Mouse (Mus musculus): Measurements from ENCODE around the gene Lrp8. TPM values are rescaled to one million over a fixed set of nuclear protein-coding genes. Genes with fewer than 3 reads are reported as not detected.

The Lrp8 gene
- polyA plus RNA-seq, 1 experiment from 2014 or later, result 1.2 TPM

DNA sequence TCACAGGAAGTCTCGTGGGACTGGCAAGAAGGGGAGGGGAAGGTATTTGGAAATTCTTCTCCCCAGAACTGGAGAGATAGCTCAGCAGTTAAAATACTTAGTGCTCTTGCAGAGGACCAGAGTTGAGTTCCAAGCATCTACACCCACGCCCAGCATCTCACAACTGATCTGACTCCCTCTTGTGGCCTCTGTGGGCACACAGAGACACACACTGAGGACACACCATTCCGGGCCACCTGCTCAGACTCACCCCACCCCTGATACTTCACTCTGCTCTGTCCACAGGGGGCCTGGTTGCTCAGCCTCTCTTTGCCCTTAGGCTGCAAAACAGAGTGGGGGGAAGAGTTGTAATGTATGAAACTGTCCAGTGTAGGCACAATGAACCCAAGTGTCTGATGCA is 3.4 kb downstream of the Lrp8 start:
- Histone ChIP-seq H3K27ac (ENCODE audit: low read length) (no peak overlapping the region), H3K36me3 (ENCODE audit: insufficient read depth, low read length) (no peaks in the 10 kb centered on the region), H3K9ac (replicated peaks; ENCODE audit: low read length) (no peak overlapping the region), H3K27me3 (ENCODE audit: insufficient read depth, low read length) (peaks cover 17% of the 10 kb centered on the region; the same call in 1 of the 2 replicates), H3K9me3 (ENCODE audit: low read length) (no peaks in the 10 kb centered on the region), H3K4me1 (ENCODE audit: insufficient read depth, low read length) (peaks cover 27% of the 10 kb centered on the region), H3K4me2 (replicated peaks; ENCODE audit: low read depth, low read length) (no peak overlapping the region), H3K4me3 (ENCODE audit: low read length) (no peak overlapping the region)
- WGBS, result 84% methylated on average over 3 of the region's 3 CpGs
- no peak for ATAC-seq (ENCODE audit: low FRiP score, low TSS enrichment)

DNA sequence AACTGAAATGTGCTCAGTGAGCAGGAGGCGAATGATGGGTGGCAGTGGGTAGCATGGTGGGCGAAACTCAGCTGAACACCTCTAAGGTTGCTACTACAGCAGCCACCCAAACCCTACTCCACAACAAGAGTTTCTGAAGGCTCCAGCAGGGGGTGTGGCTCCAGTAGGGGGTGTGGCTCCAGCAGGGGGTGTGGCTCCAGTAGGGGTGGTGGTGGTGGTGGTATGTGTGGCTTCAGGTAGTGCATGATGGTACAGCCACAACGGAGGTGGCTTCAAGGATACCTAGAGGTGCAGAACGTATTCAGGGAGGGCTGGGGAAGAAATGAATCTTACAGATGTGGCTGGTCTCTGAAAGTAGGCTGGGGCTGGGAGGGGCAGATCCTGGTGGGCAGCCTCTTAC is 5.7 kb downstream of the Lrp8 start:
- Histone ChIP-seq H3K4me3 (ENCODE audit: low read length) (no peak overlapping the region), H3K27me3 (ENCODE audit: insufficient read depth, low read length) (peaks cover 11% of the 10 kb centered on the region; the same call in 1 of the 2 replicates), H3K36me3 (ENCODE audit: insufficient read depth, low read length) (no peaks in the 10 kb centered on the region), H3K4me1 (ENCODE audit: insufficient read depth, low read length) (peaks cover 18% of the 10 kb centered on the region), H3K9ac (replicated peaks; ENCODE audit: low read length) (no peak overlapping the region), H3K27ac (ENCODE audit: low read length) (no peak overlapping the region), H3K9me3 (ENCODE audit: low read length) (no peaks in the 10 kb centered on the region), H3K4me2 (replicated peaks; ENCODE audit: low read depth, low read length) (no peak overlapping the region)
- ATAC-seq (ENCODE audit: low FRiP score, low TSS enrichment), result no peak
- 71% methylated on average over 4 of the region's 4 CpGs for WGBS

DNA sequence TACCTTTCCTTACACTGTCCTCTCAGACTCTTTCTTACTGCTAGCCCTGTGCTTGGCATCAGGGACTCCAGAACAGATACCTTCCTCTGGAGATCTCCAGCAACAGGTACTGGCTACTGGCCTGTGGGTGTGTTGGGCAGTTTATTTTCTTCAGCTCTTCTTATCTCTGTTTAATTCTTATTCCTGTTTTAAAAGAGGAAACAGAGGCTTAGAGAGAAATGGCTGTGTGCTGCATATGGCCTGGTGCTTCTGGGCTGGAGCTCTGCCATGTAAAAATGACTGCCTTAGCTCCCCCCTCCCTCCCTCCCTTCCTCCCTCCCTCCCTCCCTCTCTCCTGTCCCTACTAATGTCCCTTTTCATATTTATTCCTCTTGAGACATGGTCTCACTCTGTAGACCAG is 6.6 kb downstream of the Lrp8 start:
- no peak for ATAC-seq (ENCODE audit: low FRiP score, low TSS enrichment)
- Histone ChIP-seq H3K4me3 (ENCODE audit: low read length) (no peak overlapping the region), H3K4me2 (replicated peaks; ENCODE audit: low read depth, low read length) (no peak overlapping the region), H3K9ac (replicated peaks; ENCODE audit: low read length) (no peak overlapping the region), H3K4me1 (ENCODE audit: insufficient read depth, low read length) (peaks cover 9% of the 10 kb centered on the region), H3K27ac (ENCODE audit: low read length) (no peak overlapping the region), H3K27me3 (ENCODE audit: insufficient read depth, low read length) (peaks cover 8% of the 10 kb centered on the region; the same call in 1 of the 2 replicates), H3K9me3 (ENCODE audit: low read length) (no peaks in the 10 kb centered on the region), H3K36me3 (ENCODE audit: insufficient read depth, low read length) (no peaks in the 10 kb centered on the region)

DNA sequence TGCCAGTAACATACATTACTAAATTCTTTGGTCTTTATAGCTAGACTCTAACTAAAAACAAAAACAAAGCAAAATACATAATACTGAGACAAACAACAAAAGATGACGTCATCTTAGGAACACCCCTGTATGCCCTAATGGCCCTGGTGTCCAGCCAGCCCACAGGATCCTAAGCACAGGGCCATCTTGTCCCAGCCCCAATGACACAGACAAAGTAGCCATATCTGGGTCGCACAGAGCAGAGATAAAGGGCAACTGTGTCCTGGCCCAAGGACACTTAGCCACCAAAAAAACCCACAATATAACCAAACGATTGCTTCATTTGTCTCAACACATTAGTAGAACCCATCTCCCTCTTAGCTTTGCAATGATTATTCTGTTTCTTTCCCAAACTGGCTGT is 8.9 kb downstream of the Lrp8 start:
- no peak overlapping the region for H3K4me2 ChIP-seq (replicated peaks; ENCODE audit: low read depth, low read length)
- H3K9me3 ChIP-seq (ENCODE audit: low read length), result no peaks in the 10 kb centered on the region
- H3K4me3 ChIP-seq (ENCODE audit: low read length), result no peak overlapping the region
- no peak for ATAC-seq (ENCODE audit: low FRiP score, low TSS enrichment)
- 80% methylated on average over 3 of the region's 3 CpGs for WGBS
- H3K4me1 ChIP-seq (ENCODE audit: insufficient read depth, low read length), result 0 out of 2 replicates have a peak, but pooled peaks cover 2% of the 10 kb centered on the region
- H3K36me3 ChIP-seq (ENCODE audit: insufficient read depth, low read length), result no peaks in the 10 kb centered on the region
- H3K27ac ChIP-seq (ENCODE audit: low read length), result no peak overlapping the region
- H3K27me3 ChIP-seq (ENCODE audit: insufficient read depth, low read length), result no peaks in the 10 kb centered on the region
- H3K9ac ChIP-seq (replicated peaks; ENCODE audit: low read length), result no peak overlapping the region

DNA sequence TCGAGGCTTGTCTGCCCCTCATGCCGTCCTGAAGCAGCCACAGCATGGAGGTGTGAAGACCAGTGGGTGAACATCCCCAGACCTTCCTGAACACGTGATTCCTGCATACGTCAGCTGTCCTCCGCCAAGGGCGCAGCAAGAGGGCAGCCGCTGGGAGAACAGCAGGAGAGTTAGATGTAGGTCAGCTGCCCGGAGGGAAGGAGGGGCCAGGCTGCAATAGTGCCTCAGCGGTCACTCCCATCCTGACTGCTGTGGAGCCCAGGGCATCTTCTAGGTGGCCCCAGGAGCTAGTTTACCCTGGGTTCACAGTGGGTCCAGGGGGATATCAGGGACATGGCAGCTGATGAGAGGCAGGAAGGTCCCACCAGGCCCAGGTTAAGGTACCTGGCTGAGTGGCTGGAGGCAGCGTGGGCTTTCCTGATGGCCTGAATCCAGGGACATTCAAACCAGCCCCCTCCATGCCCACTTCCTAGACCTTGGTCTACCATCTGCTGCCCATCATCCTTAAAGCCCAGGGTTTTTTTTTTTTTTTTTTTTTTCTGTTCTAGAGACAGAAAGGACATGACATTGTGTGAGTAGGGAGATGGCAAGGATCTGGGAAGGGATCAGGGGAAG is 9.8 kb downstream of the Lrp8 start:
- H3K27ac ChIP-seq (ENCODE audit: low read length), result no peak overlapping the region
- H3K4me2 ChIP-seq (replicated peaks; ENCODE audit: low read depth, low read length), result no peak overlapping the region
- H3K27me3 ChIP-seq (ENCODE audit: insufficient read depth, low read length), result no peaks in the 10 kb centered on the region
- H3K4me3 ChIP-seq (ENCODE audit: low read length), result no peak overlapping the region
- no peaks in the 10 kb centered on the region for H3K9me3 ChIP-seq (ENCODE audit: low read length)
- H3K36me3 ChIP-seq (ENCODE audit: insufficient read depth, low read length), result no peaks in the 10 kb centered on the region
- no peaks in the 10 kb centered on the region for H3K4me1 ChIP-seq (ENCODE audit: insufficient read depth, low read length)
- 40% methylated on average over 10 of the region's 10 CpGs for WGBS
- ATAC-seq (ENCODE audit: low FRiP score, low TSS enrichment), result no peak
- no peak overlapping the region for H3K9ac ChIP-seq (replicated peaks; ENCODE audit: low read length)

DNA sequence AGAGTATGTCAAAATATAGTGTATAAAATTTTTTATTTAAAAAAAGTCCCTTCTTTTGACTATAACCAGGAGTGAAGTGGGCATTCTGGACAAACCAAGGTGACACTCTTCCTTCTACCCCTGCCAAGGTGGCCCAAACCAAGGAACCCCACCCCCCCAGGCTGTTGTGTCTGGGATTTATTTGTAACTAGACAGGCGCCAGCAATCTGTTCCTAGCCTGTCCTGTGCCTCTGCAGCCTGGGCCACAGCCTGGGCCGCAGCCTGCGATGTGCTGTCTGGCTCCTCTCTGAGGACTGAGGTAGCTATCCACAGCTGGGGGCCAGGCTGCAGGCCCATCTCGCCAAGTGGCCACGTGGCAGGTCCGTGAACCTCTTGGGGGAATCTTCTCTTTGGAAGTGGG is 10.3 kb downstream of the Lrp8 start:
- Histone ChIP-seq H3K27ac (ENCODE audit: low read length) (no peak overlapping the region), H3K4me1 (ENCODE audit: insufficient read depth, low read length) (no peaks in the 10 kb centered on the region), H3K27me3 (ENCODE audit: insufficient read depth, low read length) (no peaks in the 10 kb centered on the region), H3K36me3 (ENCODE audit: insufficient read depth, low read length) (no peaks in the 10 kb centered on the region), H3K9ac (replicated peaks; ENCODE audit: low read length) (no peak overlapping the region), H3K4me2 (replicated peaks; ENCODE audit: low read depth, low read length) (no peak overlapping the region), H3K4me3 (ENCODE audit: low read length) (no peak overlapping the region), H3K9me3 (ENCODE audit: low read length) (no peaks in the 10 kb centered on the region)
- no peak for ATAC-seq (ENCODE audit: low FRiP score, low TSS enrichment)
- WGBS, result 88% methylated on average over 6 of the region's 6 CpGs

DNA sequence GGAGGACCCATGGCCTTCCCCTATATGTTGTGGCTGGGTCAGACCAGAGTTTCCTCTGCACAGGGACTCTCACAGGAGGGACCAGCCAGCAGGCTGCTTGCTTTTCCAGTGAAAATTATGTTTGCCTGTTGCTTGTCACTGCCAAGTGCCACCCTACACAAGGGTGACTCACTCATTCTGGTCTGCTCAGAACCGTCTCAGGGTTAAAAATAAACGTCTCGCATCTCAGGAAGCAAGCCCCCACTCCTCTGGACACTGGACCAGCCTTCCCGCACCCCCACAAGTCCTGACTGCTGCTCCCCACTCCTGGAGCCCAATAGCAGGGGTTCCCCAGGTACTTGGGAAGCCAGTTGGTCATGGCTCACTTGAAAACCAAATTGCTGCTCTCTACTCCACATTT is 14.4 kb downstream of the Lrp8 start:
- no peak overlapping the region for H3K4me3 ChIP-seq (ENCODE audit: low read length)
- H3K4me1 ChIP-seq (ENCODE audit: insufficient read depth, low read length), result peaks cover 11% of the 10 kb centered on the region
- H3K9ac ChIP-seq (replicated peaks; ENCODE audit: low read length), result no peak overlapping the region
- no peaks in the 10 kb centered on the region for H3K9me3 ChIP-seq (ENCODE audit: low read length)
- no peaks in the 10 kb centered on the region for H3K36me3 ChIP-seq (ENCODE audit: insufficient read depth, low read length)
- WGBS, result 74% methylated on average over 4 of the region's 4 CpGs
- H3K27me3 ChIP-seq (ENCODE audit: insufficient read depth, low read length), result no peaks in the 10 kb centered on the region
- no peak overlapping the region for H3K4me2 ChIP-seq (replicated peaks; ENCODE audit: low read depth, low read length)
- no peak for ATAC-seq (ENCODE audit: low FRiP score, low TSS enrichment)
- H3K27ac ChIP-seq (ENCODE audit: low read length), result no peak overlapping the region

DNA sequence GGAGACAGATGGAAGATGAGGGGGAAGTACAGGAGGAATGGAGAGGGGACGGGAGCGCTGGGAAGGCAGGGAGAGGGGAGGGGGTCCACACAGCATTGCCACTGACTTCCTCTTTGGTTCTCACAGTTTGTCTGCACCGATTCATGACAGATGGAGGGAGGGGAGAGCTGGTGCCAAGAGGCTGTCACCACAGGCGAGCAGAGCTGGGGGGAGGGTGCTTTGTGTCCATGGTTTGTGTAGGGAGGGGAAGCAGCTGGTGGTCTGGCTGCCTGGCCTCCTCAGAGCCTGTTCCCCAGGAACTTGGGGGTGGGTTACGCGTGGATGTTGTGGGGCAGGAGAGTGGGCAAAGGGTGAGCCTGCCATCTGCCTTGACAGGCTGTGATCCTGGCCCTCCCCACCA is 15.4 kb downstream of the Lrp8 start:
- Histone ChIP-seq H3K9me3 (ENCODE audit: low read length) (no peaks in the 10 kb centered on the region), H3K27ac (ENCODE audit: low read length) (no peak overlapping the region), H3K9ac (replicated peaks; ENCODE audit: low read length) (no peak overlapping the region), H3K36me3 (ENCODE audit: insufficient read depth, low read length) (no peaks in the 10 kb centered on the region), H3K4me2 (replicated peaks; ENCODE audit: low read depth, low read length) (no peak overlapping the region), H3K27me3 (ENCODE audit: insufficient read depth, low read length) (no peaks in the 10 kb centered on the region), H3K4me1 (ENCODE audit: insufficient read depth, low read length) (peaks cover 11% of the 10 kb centered on the region), H3K4me3 (ENCODE audit: low read length) (no peak overlapping the region)
- ATAC-seq (ENCODE audit: low FRiP score, low TSS enrichment), result no peak
- WGBS, result 58% methylated on average over 5 of the region's 6 CpGs

DNA sequence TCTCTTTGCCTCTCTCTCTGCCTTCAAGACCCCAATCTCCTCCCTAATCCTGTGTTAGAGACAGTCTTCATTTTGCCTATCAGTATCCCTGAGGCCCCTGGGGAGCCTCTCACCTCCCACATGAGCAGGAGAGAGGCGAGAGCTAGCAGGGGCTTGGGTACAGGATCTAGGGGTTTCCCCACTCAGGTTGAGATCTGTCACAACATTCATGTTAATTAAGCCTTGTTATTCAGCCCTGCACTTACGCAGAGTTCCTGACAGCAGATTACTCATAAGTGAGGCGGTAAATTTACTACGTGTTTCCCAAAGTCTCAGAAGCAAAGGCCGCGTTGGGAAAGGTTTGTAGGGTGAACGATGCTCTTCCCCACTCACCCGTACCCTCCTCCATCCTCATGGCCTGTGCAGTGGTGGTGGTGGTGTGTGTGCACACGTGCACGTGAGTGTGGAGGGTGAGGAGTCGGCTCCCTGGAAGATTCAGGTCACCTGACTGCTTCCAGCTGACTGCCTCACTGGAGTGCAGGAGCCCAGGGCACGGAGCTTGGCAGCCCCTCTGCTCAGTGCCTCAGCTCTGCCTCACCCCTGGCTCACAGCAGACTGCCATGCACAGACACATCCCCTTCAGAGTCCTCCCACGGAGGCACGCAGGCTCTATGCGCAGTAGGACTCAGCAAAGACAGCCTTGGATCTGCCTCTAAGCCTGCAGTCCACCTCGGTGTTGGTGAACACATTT is 18.1 kb downstream of the Lrp8 start:
- no peak overlapping the region for H3K4me2 ChIP-seq (replicated peaks; ENCODE audit: low read depth, low read length)
- no peaks in the 10 kb centered on the region for H3K9me3 ChIP-seq (ENCODE audit: low read length)
- no peak overlapping the region for H3K4me3 ChIP-seq (ENCODE audit: low read length)
- WGBS, result 36% methylated on average over 16 of the region's 16 CpGs
- no peak overlapping the region for H3K9ac ChIP-seq (replicated peaks; ENCODE audit: low read length)
- ATAC-seq (ENCODE audit: low FRiP score, low TSS enrichment), result peak; percentile 56; the same call in 1 of the 2 replicates
- H3K4me1 ChIP-seq (ENCODE audit: insufficient read depth, low read length), result peaks cover 21% of the 10 kb centered on the region
- H3K36me3 ChIP-seq (ENCODE audit: insufficient read depth, low read length), result no peaks in the 10 kb centered on the region
- no peak overlapping the region for H3K27ac ChIP-seq (ENCODE audit: low read length)
- 0 out of 2 replicates have a peak, but pooled peaks cover 3% of the 10 kb centered on the region for H3K27me3 ChIP-seq (ENCODE audit: insufficient read depth, low read length)

DNA sequence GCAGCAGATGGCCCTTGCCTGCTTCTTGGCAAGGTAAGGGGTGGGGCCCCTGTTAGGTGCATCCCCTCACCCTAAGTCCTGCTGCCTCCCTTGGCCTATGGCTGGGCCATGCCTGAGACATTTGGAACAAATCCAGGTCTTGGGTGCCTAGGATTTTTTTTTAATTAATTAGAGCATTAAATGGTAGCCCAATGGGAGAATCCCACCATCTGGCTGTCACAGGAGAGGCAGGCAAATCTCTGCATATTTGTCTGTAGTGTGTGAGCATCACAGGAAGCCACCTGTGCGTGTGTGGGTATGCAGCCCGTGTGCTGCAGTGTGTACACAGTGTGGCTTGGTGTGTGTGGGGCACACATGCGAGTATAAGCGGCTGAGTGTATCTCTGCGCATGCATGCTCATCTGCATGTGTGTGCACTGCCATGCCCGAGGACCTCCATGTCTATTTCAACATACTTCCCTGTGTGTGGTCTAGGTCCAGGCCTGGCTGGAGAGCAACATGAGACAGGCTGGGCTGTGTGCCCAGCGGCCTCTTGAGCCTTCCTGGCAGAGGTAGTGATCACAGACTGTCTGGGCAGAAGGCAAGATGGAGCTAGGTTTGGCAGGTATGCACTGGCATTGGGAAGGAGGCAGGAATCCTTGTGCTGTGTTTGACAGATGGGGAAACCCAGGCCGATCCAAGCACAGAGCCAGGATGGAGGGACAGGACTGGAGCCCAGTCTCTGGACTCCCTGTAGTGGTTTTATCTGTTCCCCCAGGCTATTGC is 19.0 kb downstream of the Lrp8 start:
- H3K4me1 ChIP-seq (ENCODE audit: insufficient read depth, low read length), result peaks cover 21% of the 10 kb centered on the region
- no peak for ATAC-seq (ENCODE audit: low FRiP score, low TSS enrichment)
- H3K36me3 ChIP-seq (ENCODE audit: insufficient read depth, low read length), result no peaks in the 10 kb centered on the region
- no peaks in the 10 kb centered on the region for H3K9me3 ChIP-seq (ENCODE audit: low read length)
- no peak overlapping the region for H3K4me2 ChIP-seq (replicated peaks; ENCODE audit: low read depth, low read length)
- H3K27me3 ChIP-seq (ENCODE audit: insufficient read depth, low read length), result 0 out of 2 replicates have a peak, but pooled peaks cover 4% of the 10 kb centered on the region
- no peak overlapping the region for H3K27ac ChIP-seq (ENCODE audit: low read length)
- H3K4me3 ChIP-seq (ENCODE audit: low read length), result no peak overlapping the region
- no peak overlapping the region for H3K9ac ChIP-seq (replicated peaks; ENCODE audit: low read length)
- WGBS, result 80% methylated on average over 8 of the region's 8 CpGs
